Mouse (Mus musculus) left cerebral cortex, postnatal 10 days (tissue): ENCODE data around the gene Erp29. TPM values are rescaled to one million over a fixed set of nuclear protein-coding genes. Genes with fewer than 3 reads are reported as not detected.

Experiments used
- total RNA-seq, 2 experiments: library from RNA; stranded (reverse); gene quantifications; 2 replicates each; pipeline ENCODE4 v1.2.3; 2021

Gene Erp29
- total RNA-seq, 2 experiments from 2014 or later: 172 to 181 TPM

Other genes with a start within 250 kb of the Erp29 start
- gene Rpl6, start 248.0 kb downstream of the Erp29 start, total RNA-seq: 100 to 1,000 TPM; 499 to 506 TPM
- 100 to 1,000 TPM; 222 to 247 TPM for gene Hectd4, start 232.3 kb downstream of the Erp29 start, total RNA-seq
- 100 to 1,000 TPM in 1 of 2 experiments, 10 to 100 TPM in 1; 97.9 to 105 TPM for gene Trafd1, start 66.9 kb downstream of the Erp29 start, total RNA-seq
- gene Naa25, start 54.6 kb downstream of the Erp29 start, total RNA-seq: 10 to 100 TPM; 48.3 to 50.1 TPM
- gene Tmem116, start 613 bp downstream of the Erp29 start, total RNA-seq: 1 to 10 TPM; 4.4 to 5.5 TPM
- gene Adam1b, start 50.9 kb upstream of the Erp29 start, total RNA-seq: not detected
- 1 to 10 TPM; 8.1 to 8.2 TPM for gene Adam1a, start 93.0 kb upstream of the Erp29 start, total RNA-seq
- gene Gm42878, start 93.0 kb upstream of the Erp29 start, total RNA-seq: not detected
- gene Mapkapk5, start 93.4 kb upstream of the Erp29 start, total RNA-seq: 10 to 100 TPM; 78.6 to 79.8 TPM
- gene Aldh2, start 141.3 kb upstream of the Erp29 start, total RNA-seq: 10 to 100 TPM; 71.5 to 72.7 TPM
- 1 to 10 TPM; 4.0 to 5.4 TPM for gene Acad12, start 166.4 kb upstream of the Erp29 start, total RNA-seq
- 1 to 10 TPM; 2.2 to 2.5 TPM for gene Acad10, start 208.0 kb upstream of the Erp29 start, total RNA-seq
- gene Brap, start 208.1 kb upstream of the Erp29 start, total RNA-seq: 10 to 100 TPM; 50.4 to 51.8 TPM